Mouse (Mus musculus): Measurements from ENCODE around the gene Tceanc. TPM values are rescaled to one million over a fixed set of nuclear protein-coding genes. Genes with fewer than 3 reads are reported as not detected.

Gene Tceanc
- total and polyA plus RNA-seq, 3 experiments: 3.6 to 5.7 TPM; not detected in 1

- H3K36me3 ChIP-seq (ENCODE audit: control insufficient read depth in 1 of 2, insufficient read depth in 2 of 2, low read length in 2 of 2): peaks cover 3 to 15% of the 10 kb centered on the region in 2 experiments; a peak in 3 of 4 replicates
Observed at GRCm38 (mm10) chrX:166479365-166479983, 38.9 kb downstream of the Tceanc start, which contains the start of gene Rab9. Gene Rab9 (minus strand): TSS chrX:166479867.

GRCm38 (mm10) chrX:166478631-166479364, 39.6 kb downstream of the Tceanc start:
- H3K79me2 ChIP-seq (ENCODE audit: control insufficient read depth, insufficient read depth, low read length, poor library complexity): peaks cover 35% of the 10 kb centered on the region
- DNase-seq (ENCODE audit: low read depth, low spot score): peak; percentile 65
- H3K4me3 ChIP-seq (ENCODE audit: control insufficient read depth in 1 of 2, insufficient read depth in 1 of 2, low read depth in 2 of 2, low read length in 2 of 2): peak overlapping the region; percentile 88 to 97
- H3K27ac ChIP-seq (ENCODE audit: control insufficient read depth, low read depth, low read length): peak overlapping the region; percentile 46
- peaks cover 3 to 15% of the 10 kb centered on the region in 2 experiments; a peak in 3 of 4 replicates for H3K36me3 ChIP-seq (ENCODE audit: control insufficient read depth in 1 of 2, insufficient read depth in 2 of 2, low read length in 2 of 2)
- peak overlapping the region; percentile 92 for H3K9ac ChIP-seq (ENCODE audit: control insufficient read depth, low read depth, low read length, poor library complexity, severe bottlenecking)
- TF ChIP-seq RCOR1 (IDR thresholded peaks at IDR 0.05; ENCODE audit: low read depth, low read length) (peak; percentile 43), EP300 (IDR thresholded peaks at IDR 0.05; ENCODE audit: low read depth in 1 of 2, low read length in 2 of 2) (no peak), USF2 (IDR thresholded peaks at IDR 0.05; ENCODE audit: borderline replicate concordance in 1 of 2, insufficient read depth in 1 of 2, low read depth in 1 of 2, low read length in 2 of 2) (peak; percentile 36 to 71; a peak in 3 of 4 replicates), SMC3 (IDR thresholded peaks at IDR 0.05; ENCODE audit: low read depth, low read length) (no peak), TBP (IDR thresholded peaks at IDR 0.05; ENCODE audit: low read depth, low read length) (no peak), USF1 (IDR thresholded peaks at IDR 0.05; ENCODE audit: low read depth, low read length) (peak; percentile 91), SIN3A (IDR thresholded peaks at IDR 0.05; ENCODE audit: low read length) (0 out of 2 replicates have a peak, but pooled peaks have one; percentile 32), MXI1 (IDR thresholded peaks at IDR 0.05; ENCODE audit: low read depth, low read length) (peak; percentile 75), BHLHE40 (IDR thresholded peaks at IDR 0.05; ENCODE audit: borderline replicate concordance, low read depth, low read length) (peak; percentile 89), POLR2A (IDR thresholded peaks at IDR 0.05; ENCODE audit: control insufficient read depth in 1 of 2, insufficient read depth in 1 of 2, low read depth in 1 of 2, low read length in 2 of 2, poor library complexity in 1 of 2) (no peak), E2F4 (IDR thresholded peaks at IDR 0.05; ENCODE audit: borderline replicate concordance, low read depth, low read length) (peak; percentile 64; the same call in 1 of the 2 replicates), HCFC1 (IDR thresholded peaks at IDR 0.05; ENCODE audit: low read depth, low read length) (0 out of 2 replicates have a peak, but pooled peaks have one; percentile 19), MAX (IDR thresholded peaks at IDR 0.05; ENCODE audit: low read length) (peak; percentile 81), CHD1 (IDR thresholded peaks at IDR 0.05; ENCODE audit: low read depth, low read length) (peak; percentile 94; the same call in 1 of the 2 replicates)
- no peaks in the 10 kb centered on the region for H3K9me3 ChIP-seq (replicated peaks; ENCODE audit: insufficient read depth, low read length)
- peaks cover 3 to 6% of the 10 kb centered on the region in 2 experiments; a peak in 3 of 4 replicates for H3K4me1 ChIP-seq (ENCODE audit: control insufficient read depth in 1 of 2, insufficient read depth in 2 of 2, low read length in 2 of 2)
- no peaks in the 10 kb centered on the region for H3K27me3 ChIP-seq (ENCODE audit: control insufficient read depth in 1 of 2, insufficient read depth in 2 of 2, low read length in 2 of 2)

More at GRCm38 (mm10) chrX:166479365-166479983, 38.9 kb downstream of the Tceanc start, which contains the start of gene Rab9:
- Histone ChIP-seq H3K9ac (ENCODE audit: control insufficient read depth, low read depth, low read length, poor library complexity, severe bottlenecking) (peak within 1 kb of the TSS; percentile 92), H3K27me3 (ENCODE audit: control insufficient read depth in 1 of 2, insufficient read depth in 2 of 2, low read length in 2 of 2) (no peaks in the 10 kb centered on the region), H3K79me2 (ENCODE audit: control insufficient read depth, insufficient read depth, low read length, poor library complexity) (peaks cover 35% of the 10 kb centered on the region), H3K4me1 (ENCODE audit: control insufficient read depth in 1 of 2, insufficient read depth in 2 of 2, low read length in 2 of 2) (peaks cover 3 to 6% of the 10 kb centered on the region in 2 experiments; a peak in 3 of 4 replicates), H3K27ac (ENCODE audit: control insufficient read depth, low read depth, low read length) (peak within 1 kb of the TSS; percentile 46), H3K4me3 (ENCODE audit: control insufficient read depth in 1 of 2, insufficient read depth in 1 of 2, low read depth in 2 of 2, low read length in 2 of 2) (peak within 1 kb of the TSS; percentile 88 to 97), H3K9me3 (replicated peaks; ENCODE audit: insufficient read depth, low read length) (no peaks in the 10 kb centered on the region)
- peak; percentile 98 for DNase-seq (ENCODE audit: low read depth, low spot score)
- TF ChIP-seq POLR2A (IDR thresholded peaks at IDR 0.05; ENCODE audit: control insufficient read depth in 1 of 2, insufficient read depth in 1 of 2, low read depth in 1 of 2, low read length in 2 of 2, poor library complexity in 1 of 2) (peak; percentile 68 to 78), MYC (IDR thresholded peaks at IDR 0.05; ENCODE audit: low read depth, low read length) (no peak), NELFE (IDR thresholded peaks at IDR 0.05; ENCODE audit: low read depth, low read length) (peak; percentile 66), MAZ (IDR thresholded peaks at IDR 0.05; ENCODE audit: low read depth, low read length) (no peak), TAL1 (IDR thresholded peaks at IDR 0.05; ENCODE audit: low read length) (no peak), MXI1 (IDR thresholded peaks at IDR 0.05; ENCODE audit: low read depth, low read length) (no peak), MAX (IDR thresholded peaks at IDR 0.05; ENCODE audit: low read length) (no peak), ZMIZ1 (IDR thresholded peaks at IDR 0.05; ENCODE audit: low read depth, low read length) (0 out of 2 replicates have a peak, but pooled peaks have one; percentile 52), HCFC1 (IDR thresholded peaks at IDR 0.05; ENCODE audit: low read depth, low read length) (no peak; the same call in 1 of the 2 replicates), GATA1 (IDR thresholded peaks at IDR 0.05; ENCODE audit: low read depth, low read length) (no peak), JUND (IDR thresholded peaks at IDR 0.05; ENCODE audit: low read depth, low read length) (no peak), TBP (IDR thresholded peaks at IDR 0.05; ENCODE audit: low read depth, low read length) (0 out of 2 replicates have a peak, but pooled peaks have one; percentile 25), RAD21 (IDR thresholded peaks at IDR 0.05; ENCODE audit: low read depth, low read length) (no peak)
